Mouse (Mus musculus) retina, postnatal 1 day (tissue): Measurements from ENCODE around the gene Pcnp.
"Not testable (repeated sequence)": the region's sequence is repeated elsewhere in the genome, so short reads cannot be mapped to it uniquely, and the experiment has no call there.

Experiments
- DNase-seq: peaks from one replicate; pipeline ENCODE4 v3.0.0-alpha.2; 2012

The Pcnp gene

GRCm38 (mm10) chr16:56029661-56030082, at the start of gene Pcnp:
Gene Pcnp, minus strand, starts transcription at chr16:56029739.
- peak; percentile 99 for DNase-seq

GRCm38 (mm10) chr16:56076121-56076869, 46.8 kb upstream of the Pcnp start:
- no peak for DNase-seq

- peak; percentile 95 for DNase-seq
Measured at GRCm38 (mm10) chr16:56075222-56076111, 45.9 kb upstream of the Pcnp start.

GRCm38 (mm10) chr16:56074565-56074964, 45.0 kb upstream of the Pcnp start:
- peak; percentile 6 for DNase-seq

- DNase-seq, result no peak
Measured at GRCm38 (mm10) chr16:56074122-56074521, 44.6 kb upstream of the Pcnp start.

- DNase-seq, result not testable (repeated sequence)
Measured at GRCm38 (mm10) chr16:56073150-56073549, 43.6 kb upstream of the Pcnp start.

GRCm38 (mm10) chr16:56072533-56072932, 43.0 kb upstream of the Pcnp start:
- no peak for DNase-seq

- no peak for DNase-seq
Measured at GRCm38 (mm10) chr16:56071317-56072232, 42.0 kb upstream of the Pcnp start.

- no peak for DNase-seq
Measured at GRCm38 (mm10) chr16:56068523-56069070, 39.1 kb upstream of the Pcnp start.

- no peak for DNase-seq
Measured at GRCm38 (mm10) chr16:56066113-56066512, 36.6 kb upstream of the Pcnp start.

- DNase-seq, result peak; percentile 94
Measured at GRCm38 (mm10) chr16:56064334-56064990, 34.9 kb upstream of the Pcnp start.

GRCm38 (mm10) chr16:56062981-56063380, 33.4 kb upstream of the Pcnp start:
- DNase-seq, result no peak

GRCm38 (mm10) chr16:56061995-56062594, 32.6 kb upstream of the Pcnp start:
- DNase-seq, result no peak

- DNase-seq, result no peak
Measured at GRCm38 (mm10) chr16:56058151-56058550, 28.6 kb upstream of the Pcnp start.

GRCm38 (mm10) chr16:56056944-56057590, 27.5 kb upstream of the Pcnp start:
- DNase-seq, result no peak

- no peak for DNase-seq
Measured at GRCm38 (mm10) chr16:56055911-56056310, 26.4 kb upstream of the Pcnp start.

- not testable (repeated sequence) for DNase-seq
Measured at GRCm38 (mm10) chr16:56048038-56048437, 18.5 kb upstream of the Pcnp start, which contains the start of gene Senp7. Gene Senp7, plus strand, starts transcription at chr16:56048338.

GRCm38 (mm10) chr16:56038090-56038489, 8.6 kb upstream of the Pcnp start:
- no peak for DNase-seq

GRCm38 (mm10) chr16:56037138-56038010, 7.8 kb upstream of the Pcnp start, which contains the start of gene Trmt10c:
Gene Trmt10c, minus strand, starts transcription at chr16:56037819.
- peak; percentile 95 for DNase-seq

GRCm38 (mm10) chr16:56036501-56036900, 7.0 kb upstream of the Pcnp start:
- DNase-seq, result no peak
